Mouse (Mus musculus) heart, adult 2 months (tissue): ENCODE measurements around the gene Zfyve1.

Experiments used
- CTCF ChIP-seq: fragments of 200-600 bp; IDR thresholded peaks from 2 replicates; pipeline ENCODE4 v1.8.1; 2022; ENCODE audit warnings: antibody characterized with exemption, mild to moderate bottlenecking, moderate library complexity
- EP300 ChIP-seq: fragments of 200-500 bp; IDR thresholded peaks from 2 replicates; pipeline ENCODE4 v1.6.1; 2011; ENCODE audit warnings: low read depth, low read length, control low read depth; ENCODE audit not compliant: insufficient read depth

GRCm38 (mm10) chr12:83591754-83592501 is 5.1 kb downstream of the Zfyve1 start:
- TF ChIP-seq CTCF (no peak), EP300 (no peak)
